Mouse (Mus musculus): ENCODE results near the gene Socs1.

Gene Socs1

GRCm38 (mm10) chr16:10762569-10763180 is 22.7 kb downstream of the Socs1 start:
- no peak for DNase-seq

GRCm38 (mm10) chr16:10761182-10761581 is 24.2 kb downstream of the Socs1 start:
- DNase-seq, result no peak

GRCm38 (mm10) chr16:10756168-10756567 is 29.2 kb downstream of the Socs1 start:
- DNase-seq, result no peak

GRCm38 (mm10) chr16:10754521-10755296 is 30.6 kb downstream of the Socs1 start:
- DNase-seq, result no peak

GRCm38 (mm10) chr16:10749824-10750223 is 35.5 kb downstream of the Socs1 start:
- no peak for DNase-seq

- peak in 1 of 2 experiments; percentile 67 for DNase-seq
Measured at GRCm38 (mm10) chr16:10749226-10749625, 36.1 kb downstream of the Socs1 start.

GRCm38 (mm10) chr16:10741082-10741481 is 44.3 kb downstream of the Socs1 start:
- DNase-seq, result no peak

- DNase-seq, result peak; percentile 38 to 59
Measured at GRCm38 (mm10) chr16:10739854-10740398, 45.4 kb downstream of the Socs1 start.

- DNase-seq, result no peak
Measured at GRCm38 (mm10) chr16:10738866-10739265, 46.5 kb downstream of the Socs1 start.

- DNase-seq, result no peak
Measured at GRCm38 (mm10) chr16:10737571-10737970, 47.8 kb downstream of the Socs1 start.

GRCm38 (mm10) chr16:10736364-10736763 is 49.0 kb downstream of the Socs1 start:
- DNase-seq, result no peak

GRCm38 (mm10) chr16:10735781-10736180 is 49.6 kb downstream of the Socs1 start:
- no peak for DNase-seq

- peak; percentile 51 to 67 for DNase-seq
Measured at GRCm38 (mm10) chr16:10732421-10732820, 52.9 kb downstream of the Socs1 start.

All from thymus, postnatal 36 days (tissue).